Mouse (Mus musculus): ENCODE results near the gene Olfr467. TPM values are rescaled to one million over a fixed set of nuclear protein-coding genes. Genes with fewer than 3 reads are reported as not detected.

The Olfr467 gene
- polyA plus RNA-seq (2012), result not detected in 2 replicates

DNA sequence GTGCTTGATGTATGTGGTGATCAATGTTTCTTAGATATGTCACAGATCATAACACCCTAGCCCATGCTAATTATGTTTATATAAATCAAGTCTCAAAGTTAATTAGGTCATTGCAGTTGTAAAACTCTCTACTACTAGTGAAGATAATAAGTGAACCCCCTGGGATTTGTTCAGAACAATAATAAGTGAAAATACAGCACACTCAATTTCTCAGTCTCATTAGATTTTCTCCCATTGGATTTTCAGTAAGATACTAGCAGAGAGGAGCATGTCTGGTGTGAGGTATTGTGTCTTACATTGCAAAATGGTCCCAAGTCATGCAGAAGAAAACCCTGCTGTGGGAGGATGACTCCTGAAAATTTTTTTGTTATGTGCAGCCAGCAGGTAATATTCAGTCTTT, at the start of gene Olfr467:
Gene Olfr467, plus strand, starts transcription at position 301 of the 400 bp plus-strand sequence.

GRCm38 (mm10) chr7:107801108-107801507, 11.0 kb upstream of the Olfr467 start, which contains the start of gene Ovch2:
TSS of gene Ovch2 (minus strand) at chr7:107801208.

DNA sequence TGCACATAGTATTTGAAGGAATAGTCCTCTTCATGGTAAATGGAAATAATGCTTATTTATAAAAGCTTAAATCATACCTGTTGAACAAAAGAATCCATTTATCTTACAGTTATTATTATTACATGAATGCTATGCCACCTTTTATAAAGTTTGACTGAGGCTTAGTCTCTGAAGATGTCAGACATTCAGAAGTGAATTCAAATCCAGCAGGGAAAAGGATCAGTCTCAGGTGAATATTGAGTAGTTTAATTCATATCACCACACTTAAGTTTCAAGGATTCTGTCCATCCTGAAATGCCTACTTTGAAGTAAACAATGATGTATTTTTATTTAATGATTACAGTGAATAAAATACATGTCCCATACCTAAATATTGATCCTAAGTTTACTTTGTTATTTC, 13.4 kb downstream of the Olfr467 start, which contains the start of gene Olfr469:
Gene Olfr469, minus strand, starts transcription at position 101 of the 400 bp plus-strand sequence.

DNA sequence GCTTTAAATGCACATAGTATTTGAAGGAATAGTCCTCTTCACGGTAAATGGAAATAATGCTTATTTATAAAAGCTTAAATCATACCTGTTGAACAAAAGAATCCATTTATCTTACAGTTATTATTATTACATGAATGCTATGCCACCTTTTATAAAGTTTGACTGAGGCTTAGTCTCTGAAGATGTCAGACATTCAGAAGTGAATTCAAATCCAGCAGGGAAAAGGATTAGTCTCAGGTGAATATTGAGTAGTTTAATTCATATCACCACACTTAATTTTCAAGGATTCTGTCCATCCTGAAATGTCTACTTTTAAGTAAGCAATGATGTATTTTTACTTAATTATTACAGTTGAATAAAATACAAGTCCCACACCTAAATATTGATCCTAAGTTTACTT, 35.3 kb downstream of the Olfr467 start, which contains the start of gene Olfr470:
Gene Olfr470, minus strand, starts transcription at position 101 of the 400 bp plus-strand sequence.

Other genes starting within 250 kb of the Olfr467 start
- gene Olfml1, start 244.8 kb upstream of the Olfr467 start, polyA plus RNA-seq (2012), result not detected in 2 replicates
- gene Ppfibp2, start 217.1 kb upstream of the Olfr467 start, polyA plus RNA-seq (2012), result 1.7 and 1.9 TPM in 2 replicates
- not detected in 2 replicates for gene 5330417H12Rik, start 187.1 kb upstream of the Olfr467 start, polyA plus RNA-seq (2012)
- not detected in 2 replicates for gene Cyb5r2, start 54.2 kb upstream of the Olfr467 start, polyA plus RNA-seq (2012)
- not detected in 2 replicates for gene Ovch2, start 11.1 kb upstream of the Olfr467 start, polyA plus RNA-seq (2012)
- not detected in 2 replicates for gene Olfr469, start 13.3 kb downstream of the Olfr467 start, polyA plus RNA-seq (2012)
- gene Olfr470, start 35.2 kb downstream of the Olfr467 start, polyA plus RNA-seq (2012), result not detected in 2 replicates
- not detected in 2 replicates for gene Olfr472, start 85.6 kb downstream of the Olfr467 start, polyA plus RNA-seq (2012)
- gene Olfr473, start 118.2 kb downstream of the Olfr467 start, polyA plus RNA-seq (2012), result not detected in 2 replicates
- not detected in 2 replicates for gene Olfr474, start 142.4 kb downstream of the Olfr467 start, polyA plus RNA-seq (2012)
- gene Olfr476, start 152.5 kb downstream of the Olfr467 start, polyA plus RNA-seq (2012), result not detected in 2 replicates
- gene Olfr477, start 174.4 kb downstream of the Olfr467 start, polyA plus RNA-seq (2012), result not detected in 2 replicates
- gene Olfr478, start 221.7 kb downstream of the Olfr467 start, polyA plus RNA-seq (2012), result not detected in 2 replicates
- not detected in 2 replicates for gene Olfr479, start 238.4 kb downstream of the Olfr467 start, polyA plus RNA-seq (2012)

Measured in megakaryocyte-erythroid progenitor cell, adult 5 weeks (primary cell).